In genomic region chr3:123576413-123577387, GRCm38 (mm10) we compare ENCODE assay signal across 24 mouse cellular contexts.
DNase-seq lines count a peak whose midpoint lies in the region; ATAC-seq and TF ChIP-seq lines count a peak whose summit lies in the region.
"Had no signal": no experiment of that assay in that cellular context is flagged by ENCODE, and none has a peak within 500 bp of the region (broad histone marks: within the 10 kb centered on the region; RNA-seq: fewer than 3 reads in every experiment).

No protein-coding gene starts in this region.

- DNase-seq in 416B (ENCODE audit: low read depth): peak; percentile 9
- DNase-seq in MEL (ENCODE audit: low read depth, low spot score): peak; percentile 86
- no peak for DNase-seq in heart, postnatal 14 days
- no peak for DNase-seq in heart, adult 2 months
- DNase-seq in gastrocnemius, postnatal 25 days: no peak
- DNase-seq: adrenal gland, postnatal 25 days; cerebellum, adult 11-12 months; cerebellum, postnatal 14 days; gastrocnemius, postnatal 36 days; kidney, postnatal 4 days; left cerebral cortex, postnatal 4 days; thymus, postnatal 14 days had no signal

- WGBS in liver, embryonic 15.5 days (ENCODE audit: insufficient replicate concordance): 72% methylated on average over 21 of the region's 21 CpGs
- 87% methylated on average over 21 of the region's 21 CpGs for WGBS in heart, adult 2 months
- WGBS in kidney, embryonic 14.5 days: 92% methylated on average over 21 of the region's 21 CpGs

- H3K9ac ChIP-seq in MEL (ENCODE audit: control insufficient read depth, low read depth, low read length, poor library complexity, severe bottlenecking): peak overlapping the region; percentile 31; the same call in 1 of the 2 replicates
- H3K9ac ChIP-seq in liver, embryonic 15.5 days: no peak overlapping the region
- no peak overlapping the region for H3K9ac ChIP-seq in heart, adult 2 months (ENCODE audit: low read depth, low read length)
- no peak overlapping the region for H3K9ac ChIP-seq in kidney, embryonic 14.5 days (ENCODE audit: low read depth, low read length)
- H3K9ac ChIP-seq: embryonic facial prominence, embryonic 12.5 days; forebrain, embryonic 15.5 days; limb, embryonic 15.5 days had no signal

- TF ChIP-seq CTCF in MEL (IDR thresholded peaks at IDR 0.05 in 2 of 3, conservative IDR thresholded peaks at IDR 0.05 in 1 of 3; ENCODE audit: control insufficient read depth in 1 of 3, insufficient read depth in 1 of 3, low read depth in 2 of 3, low read length in 3 of 3, poor library complexity in 1 of 3, severe bottlenecking in 1 of 3): no peak
- TF ChIP-seq CTCF in heart, adult 2 months (IDR thresholded peaks at IDR 0.05): no peak

- H3K27me3 ChIP-seq in MEL (ENCODE audit: control insufficient read depth in 1 of 2, insufficient read depth in 2 of 2, low read length in 2 of 2): no peaks in the 10 kb centered on the region
- no peaks in the 10 kb centered on the region for H3K27me3 ChIP-seq in liver, embryonic 15.5 days
- H3K27me3 ChIP-seq in heart, adult 2 months (ENCODE audit: control insufficient read depth, insufficient read depth, low read length): no peaks in the 10 kb centered on the region; the same call in 1 of the 2 replicates
- no peaks in the 10 kb centered on the region for H3K27me3 ChIP-seq in kidney, embryonic 14.5 days (ENCODE audit: control insufficient read depth, insufficient read depth, low read length)
- H3K27me3 ChIP-seq: embryonic facial prominence, embryonic 12.5 days; forebrain, embryonic 15.5 days; limb, embryonic 15.5 days had no signal

- H3K9me3 ChIP-seq in MEL (replicated peaks; ENCODE audit: insufficient read depth, low read length): no peaks in the 10 kb centered on the region
- H3K9me3 ChIP-seq in liver, embryonic 15.5 days (replicated peaks): no peaks in the 10 kb centered on the region
- no peaks in the 10 kb centered on the region for H3K9me3 ChIP-seq in kidney, embryonic 14.5 days (ENCODE audit: control insufficient read depth, low read length)
- H3K9me3 ChIP-seq: embryonic facial prominence, embryonic 12.5 days; forebrain, embryonic 15.5 days; heart, embryonic 10.5 days; limb, embryonic 15.5 days had no signal

- H3K36me3 ChIP-seq in MEL (ENCODE audit: control insufficient read depth in 1 of 2, insufficient read depth in 2 of 2, low read length in 2 of 2): peaks cover 0 to 13% of the 10 kb centered on the region in 2 experiments; a peak in 2 of 4 replicates
- no peaks in the 10 kb centered on the region for H3K36me3 ChIP-seq in liver, embryonic 15.5 days (replicated peaks)
- no peaks in the 10 kb centered on the region for H3K36me3 ChIP-seq in heart, adult 2 months (ENCODE audit: control insufficient read depth, insufficient read depth, low read length)
- H3K36me3 ChIP-seq in kidney, embryonic 14.5 days (ENCODE audit: control insufficient read depth, insufficient read depth, low read length): no peaks in the 10 kb centered on the region
- H3K36me3 ChIP-seq: embryonic facial prominence, embryonic 12.5 days; forebrain, embryonic 15.5 days; heart, embryonic 10.5 days; limb, embryonic 15.5 days had no signal

- intact Hi-C loops in heart, postnatal 14 days (cut with DNase I): no loop called here
- intact Hi-C loops in heart, adult 2 months (cut with DNase I): no loop called here

- no peak for TF ChIP-seq RAD21 in MEL (IDR thresholded peaks at IDR 0.05; ENCODE audit: low read depth, low read length)

- no peaks in the 10 kb centered on the region for H3K79me2 ChIP-seq in MEL (ENCODE audit: control insufficient read depth, insufficient read depth, low read length, poor library complexity)
- no peaks in the 10 kb centered on the region for H3K79me2 ChIP-seq in heart, adult 2 months (replicated peaks; ENCODE audit: control insufficient read depth, insufficient read depth, low read length)

- peak; percentile 94 to 97 for TF ChIP-seq EP300 in MEL (IDR thresholded peaks at IDR 0.05; ENCODE audit: low read depth in 1 of 2, low read length in 2 of 2)
- TF ChIP-seq EP300 in heart, adult 2 months (IDR thresholded peaks at IDR 0.05; ENCODE audit: insufficient read depth, low read depth, low read length): no peak

- H3K4me3 ChIP-seq in MEL (ENCODE audit: control insufficient read depth in 1 of 2, insufficient read depth in 1 of 2, low read depth in 2 of 2, low read length in 2 of 2): peak overlapping the region in 1 of 2 experiments; percentile 32; a peak in 2 of 4 replicates
- no peak overlapping the region for H3K4me3 ChIP-seq in liver, embryonic 15.5 days (replicated peaks)
- H3K4me3 ChIP-seq in heart, adult 2 months: no peak overlapping the region
- no peak overlapping the region for H3K4me3 ChIP-seq in kidney, embryonic 14.5 days (ENCODE audit: low read length)
- H3K4me3 ChIP-seq: embryonic facial prominence, embryonic 12.5 days; forebrain, embryonic 15.5 days; heart, embryonic 10.5 days; limb, embryonic 15.5 days had no signal

- H3K27ac ChIP-seq in MEL (ENCODE audit: control insufficient read depth, low read depth, low read length): peak overlapping the region; percentile 97
- peak overlapping the region; percentile 83 for H3K27ac ChIP-seq in liver, embryonic 15.5 days (replicated peaks)
- H3K27ac ChIP-seq in heart, adult 2 months: no peak overlapping the region
- no peak overlapping the region for H3K27ac ChIP-seq in kidney, embryonic 14.5 days (ENCODE audit: low read depth, low read length)
- H3K27ac ChIP-seq: embryonic facial prominence, embryonic 12.5 days; forebrain, embryonic 15.5 days; heart, embryonic 10.5 days; hindbrain, postnatal 0 days; limb, embryonic 15.5 days; macrophage had no signal

- peak; percentile 83 for ATAC-seq in erythroblast, adult 5-6 weeks (replicated peaks; ENCODE audit: low FRiP score, poor library complexity, severe bottlenecking)
- peak; percentile 77 for ATAC-seq in liver, embryonic 15.5 days (ENCODE audit: insufficient read depth)
- ATAC-seq in kidney, embryonic 14.5 days (ENCODE audit: low FRiP score, low TSS enrichment): no peak
- ATAC-seq: forebrain, embryonic 15.5 days; hindbrain, postnatal 0 days; intestine, embryonic 16.5 days; lung, postnatal 0 days had no signal

- peaks cover 4 to 12% of the 10 kb centered on the region in 2 experiments; a peak in 3 of 4 replicates for H3K4me1 ChIP-seq in MEL (ENCODE audit: control insufficient read depth in 1 of 2, insufficient read depth in 2 of 2, low read length in 2 of 2)
- H3K4me1 ChIP-seq in liver, embryonic 15.5 days (replicated peaks): peaks cover 19% of the 10 kb centered on the region
- H3K4me1 ChIP-seq in heart, adult 2 months (ENCODE audit: control insufficient read depth, insufficient read depth, low read length): no peaks in the 10 kb centered on the region
- H3K4me1 ChIP-seq in kidney, embryonic 14.5 days (ENCODE audit: control insufficient read depth, insufficient read depth, low read length): no peaks in the 10 kb centered on the region
- H3K4me1 ChIP-seq: embryonic facial prominence, embryonic 12.5 days; forebrain, embryonic 15.5 days; heart, embryonic 10.5 days; limb, embryonic 15.5 days had no signal

- TF ChIP-seq POLR2A in MEL (IDR thresholded peaks at IDR 0.05; ENCODE audit: control insufficient read depth in 1 of 2, insufficient read depth in 1 of 2, low read depth in 1 of 2, low read length in 2 of 2, poor library complexity in 1 of 2): no peak
- TF ChIP-seq POLR2A in heart, adult 2 months (IDR thresholded peaks at IDR 0.05; ENCODE audit: insufficient read depth, low read depth, low read length): no peak

- peak overlapping the region; percentile 41 for H3K4me2 ChIP-seq in liver, embryonic 15.5 days
- no peak overlapping the region for H3K4me2 ChIP-seq in kidney, embryonic 14.5 days (replicated peaks; ENCODE audit: low read depth, low read length)
- H3K4me2 ChIP-seq: embryonic facial prominence, embryonic 12.5 days; forebrain, embryonic 15.5 days; limb, embryonic 15.5 days; midbrain, embryonic 11.5 days had no signal

TF ChIP-seq in MEL, 35 proteins besides CTCF, POLR2A, EP300 and RAD21 (continues in another document):
- TF ChIP-seq BHLHE40 (IDR thresholded peaks at IDR 0.05; ENCODE audit: borderline replicate concordance, low read depth, low read length) (peak; percentile 56; the same call in 1 of the 2 replicates), MYB (IDR thresholded peaks at IDR 0.05; ENCODE audit: low read depth, low read length) (peak; percentile 69; the same call in 1 of the 2 replicates), ZNF384 (IDR thresholded peaks at IDR 0.05; ENCODE audit: low read depth, low read length) (peak; percentile 96), E2F4 (IDR thresholded peaks at IDR 0.05; ENCODE audit: borderline replicate concordance, low read depth, low read length) (no peak), MAZ (IDR thresholded peaks at IDR 0.05; ENCODE audit: low read depth, low read length) (no peak), MEF2A (IDR thresholded peaks at IDR 0.05; ENCODE audit: extremely low read depth, insufficient replicate concordance, low read depth, low read length, poor library complexity, severe bottlenecking) (no peak), ETS1 (IDR thresholded peaks at IDR 0.05; ENCODE audit: low read depth, low read length) (peak; percentile 88), MAFK (IDR thresholded peaks at IDR 0.05; ENCODE audit: borderline replicate concordance, low read depth, low read length) (no peak), MXI1 (IDR thresholded peaks at IDR 0.05; ENCODE audit: low read depth, low read length) (no peak; the same call in 1 of the 2 replicates), RCOR1 (IDR thresholded peaks at IDR 0.05; ENCODE audit: low read depth, low read length) (peak; percentile 85), ELF1 (IDR thresholded peaks at IDR 0.05; ENCODE audit: low read depth, low read length) (peak; percentile 65; the same call in 1 of the 2 replicates), TBP (IDR thresholded peaks at IDR 0.05; ENCODE audit: low read depth, low read length) (no peak), TCF12 (IDR thresholded peaks at IDR 0.05; ENCODE audit: low read depth, low read length) (peak; percentile 94), NRF1 (IDR thresholded peaks at IDR 0.05; ENCODE audit: insufficient read depth, low read depth, low read length, poor library complexity, severe bottlenecking) (no peak), MAX (IDR thresholded peaks at IDR 0.05; ENCODE audit: low read length) (no peak), ZKSCAN1 (IDR thresholded peaks at IDR 0.05; ENCODE audit: low read depth, low read length) (no peak), CHD1 (IDR thresholded peaks at IDR 0.05; ENCODE audit: low read depth, low read length) (no peak), MYC (IDR thresholded peaks at IDR 0.05; ENCODE audit: low read depth, low read length) (0 out of 2 replicates have a peak, but pooled peaks have one; percentile 26), HCFC1 (IDR thresholded peaks at IDR 0.05; ENCODE audit: low read depth, low read length) (0 out of 2 replicates have a peak, but pooled peaks have one; percentile 28), KAT2A (conservative IDR thresholded peaks at IDR 0.05; ENCODE audit: low read depth, low read length) (no peak), TAL1 (IDR thresholded peaks at IDR 0.05; ENCODE audit: low read length) (peak; percentile 89), ZMIZ1 (IDR thresholded peaks at IDR 0.05; ENCODE audit: low read depth, low read length) (no peak), GATA1 (IDR thresholded peaks at IDR 0.05; ENCODE audit: low read depth, low read length) (peak; percentile 92)

Comparison
In these comparisons a context has a peak if more than half of its experiments do, and no peak if none do; other contexts are left out.
1. DNase-seq: peak in 416B (single experiment) and MEL (single experiment); none in heart, postnatal 14 days (0 of 2), heart, adult 2 months (0 of 2) and gastrocnemius, postnatal 25 days (single experiment).
2. H3K27ac ChIP-seq: peak in MEL (single experiment) and liver, embryonic 15.5 days (single experiment); none in heart, adult 2 months (single experiment) and kidney, embryonic 14.5 days (single experiment).